Mouse (Mus musculus): ENCODE measurements around the gene BC003965.

The BC003965 gene

DNA sequence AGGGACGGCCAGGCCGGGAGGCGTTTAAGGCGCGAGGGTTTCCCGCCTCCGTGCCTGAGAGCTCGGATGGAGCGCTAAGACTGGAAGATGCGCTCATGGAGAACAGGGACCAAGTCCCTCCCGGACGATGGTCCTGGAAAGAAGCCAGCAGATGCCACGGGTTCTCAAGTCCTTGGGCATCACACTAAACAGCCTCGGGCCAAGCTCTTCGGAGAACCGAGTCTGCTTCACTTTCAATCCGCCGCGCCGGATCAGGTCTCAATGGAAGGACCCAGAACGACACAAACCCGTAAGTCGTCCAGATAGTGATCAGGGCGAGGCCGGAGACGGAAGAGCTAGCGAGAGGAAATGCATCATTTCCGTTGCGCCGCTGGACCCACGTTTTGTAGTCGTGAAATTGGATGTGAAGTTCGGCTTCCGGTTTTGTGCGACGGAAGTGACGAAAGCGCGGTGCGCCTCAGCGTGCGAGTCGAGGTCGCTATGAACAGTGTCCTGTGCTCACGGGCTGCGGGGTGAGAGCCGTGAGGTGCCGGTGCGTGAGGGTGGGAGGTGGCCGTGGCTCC is at the start of gene BC003965:
BC003965 (plus strand) TSS at position 426 of the 563 bp plus-strand sequence.
- peak; percentile 99 for DNase-seq (ENCODE audit: low spot score)

DNA sequence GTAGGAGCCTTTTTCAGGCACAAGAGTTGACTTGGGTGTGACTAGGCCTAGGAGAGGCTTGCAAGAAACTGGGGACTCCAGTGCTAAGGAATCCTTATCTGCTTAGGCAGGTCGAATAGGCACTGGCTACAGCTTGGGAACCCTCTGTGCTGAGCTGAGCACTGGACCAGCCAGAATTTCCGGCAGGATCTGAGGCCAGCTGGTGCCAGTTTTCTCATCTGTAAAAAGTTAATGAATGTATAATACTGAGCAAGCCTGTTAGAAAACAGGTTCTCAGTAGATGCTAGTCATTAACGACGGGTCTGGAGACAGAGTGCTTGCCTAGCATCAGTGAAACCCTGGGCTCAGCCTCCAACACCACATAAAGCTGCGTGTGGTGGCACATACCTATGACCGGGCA is 48.7 kb upstream of the BC003965 start:
- no peak for DNase-seq (ENCODE audit: low spot score)

GRCm38 (mm10) chr17:25138803-25139202 is 45.6 kb upstream of the BC003965 start:
- no peak for DNase-seq (ENCODE audit: low spot score)

GRCm38 (mm10) chr17:25139960-25140359 is 44.4 kb upstream of the BC003965 start:
- DNase-seq (ENCODE audit: low spot score) = no peak

GRCm38 (mm10) chr17:25162161-25162560 is 22.2 kb upstream of the BC003965 start, which contains the start of gene Ccdc154:
TSS of gene Ccdc154 (plus strand) at chr17:25162461.
- no peak for DNase-seq (ENCODE audit: low spot score)

DNA sequence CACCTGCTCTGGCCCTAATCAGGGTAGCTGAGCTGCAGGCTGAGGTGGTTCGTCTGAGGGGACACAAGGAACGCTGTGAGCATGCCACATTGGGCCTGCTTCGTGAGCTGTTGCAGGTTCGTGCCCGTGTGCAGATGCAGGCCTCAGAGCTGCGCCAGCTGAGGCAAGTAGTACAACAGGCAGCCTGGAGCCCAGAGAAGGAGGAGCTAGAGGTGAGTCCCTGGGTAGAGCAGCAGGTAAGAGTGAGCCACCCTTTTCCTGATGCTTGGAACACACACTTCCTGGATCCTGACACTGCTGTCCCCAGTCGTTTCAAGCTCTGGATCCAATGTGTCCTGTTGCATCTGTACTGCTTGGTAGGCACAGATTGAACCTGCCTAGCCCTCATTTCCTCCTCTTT is 21.0 kb upstream of the BC003965 start:
- DNase-seq (ENCODE audit: low spot score) = no peak

GRCm38 (mm10) chr17:25164770-25165169 is 19.6 kb upstream of the BC003965 start:
- DNase-seq (ENCODE audit: low spot score) = no peak

DNA sequence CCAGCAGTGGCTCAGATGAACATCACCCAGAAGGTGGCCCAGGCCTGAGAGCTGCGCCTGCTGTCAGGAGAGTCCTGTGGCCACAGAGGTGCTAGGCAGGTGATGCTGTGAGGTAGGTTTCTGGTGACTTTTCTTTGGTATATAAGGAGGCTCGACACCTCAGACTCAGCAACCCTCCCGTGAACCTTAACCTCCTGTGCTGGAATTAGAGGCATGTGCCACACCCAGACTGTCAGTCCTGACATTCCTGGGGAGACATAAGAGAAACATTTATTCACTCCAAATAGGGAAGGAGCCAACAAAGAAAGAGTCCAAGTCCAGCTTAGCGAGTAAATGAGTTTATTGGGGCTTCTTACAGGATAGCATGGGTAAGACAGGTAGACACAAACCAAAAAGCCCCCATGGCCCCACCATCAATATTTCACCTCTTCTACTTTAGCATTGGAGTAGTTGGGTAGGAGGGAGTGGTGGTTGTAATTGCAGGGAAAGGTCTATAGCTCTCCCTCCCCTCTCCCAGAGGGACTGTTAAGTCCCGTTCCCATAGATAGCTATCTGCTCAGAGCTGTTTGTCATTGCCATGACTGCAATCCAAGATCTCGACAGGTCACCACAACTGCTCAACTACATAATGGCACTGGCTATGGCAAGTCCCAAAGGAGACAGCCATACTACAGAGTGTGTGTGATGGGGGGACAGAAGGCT is 18.2 kb upstream of the BC003965 start:
- no peak for DNase-seq (ENCODE audit: low spot score)

GRCm38 (mm10) chr17:25169706-25170105 is 14.6 kb upstream of the BC003965 start:
- DNase-seq (ENCODE audit: low spot score) = no peak

DNA sequence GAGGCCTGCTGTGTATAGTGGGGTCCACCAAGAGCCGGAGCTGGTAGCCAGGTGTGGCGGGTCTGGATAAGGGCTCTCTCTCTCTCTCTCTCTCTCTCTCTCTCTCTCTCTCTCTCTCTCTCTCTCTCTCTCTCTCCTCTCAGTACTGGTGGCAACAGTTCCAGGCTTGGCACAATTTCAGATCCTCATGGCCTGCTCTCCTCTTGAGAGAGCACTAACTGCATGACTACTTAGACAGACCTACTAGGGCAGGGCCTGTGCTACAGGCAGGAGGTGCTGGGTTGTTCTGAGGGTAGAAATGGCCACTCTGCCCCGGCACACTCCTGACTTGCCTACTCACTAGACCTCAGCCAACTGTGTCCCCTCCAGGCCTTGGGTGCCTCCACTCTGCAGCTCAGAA is 11.8 kb upstream of the BC003965 start:
- no peak for DNase-seq (ENCODE audit: low spot score)

DNA sequence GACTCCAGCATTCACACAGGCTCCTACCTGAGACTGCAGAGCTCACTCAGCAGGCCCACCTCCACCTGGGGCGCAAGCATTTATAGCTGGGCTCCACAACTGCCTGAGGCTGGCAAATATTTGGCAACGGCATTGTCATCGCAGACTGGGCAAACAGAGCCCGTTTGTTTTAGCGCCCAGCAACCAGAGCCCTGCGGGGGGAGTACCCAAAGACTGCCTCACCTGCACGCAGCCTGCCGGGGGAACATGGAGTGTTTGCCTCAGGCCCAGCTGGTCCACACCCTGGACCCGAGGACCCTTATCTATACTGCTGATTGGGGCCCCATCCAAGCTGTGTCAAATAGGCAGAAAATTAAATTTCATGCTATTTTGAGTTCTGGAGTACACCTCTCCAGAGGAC is 8.9 kb upstream of the BC003965 start, which contains the start of gene Gm38655:
Gm38655 (minus strand) TSS at position 61 of the 400 bp plus-strand sequence.
- DNase-seq (ENCODE audit: low spot score) = peak; percentile 46

- DNase-seq (ENCODE audit: low spot score) = no peak
These were observed 1.1 kb upstream of the BC003965 start for GRCm38 (mm10) chr17:25183232-25183631.

DNA sequence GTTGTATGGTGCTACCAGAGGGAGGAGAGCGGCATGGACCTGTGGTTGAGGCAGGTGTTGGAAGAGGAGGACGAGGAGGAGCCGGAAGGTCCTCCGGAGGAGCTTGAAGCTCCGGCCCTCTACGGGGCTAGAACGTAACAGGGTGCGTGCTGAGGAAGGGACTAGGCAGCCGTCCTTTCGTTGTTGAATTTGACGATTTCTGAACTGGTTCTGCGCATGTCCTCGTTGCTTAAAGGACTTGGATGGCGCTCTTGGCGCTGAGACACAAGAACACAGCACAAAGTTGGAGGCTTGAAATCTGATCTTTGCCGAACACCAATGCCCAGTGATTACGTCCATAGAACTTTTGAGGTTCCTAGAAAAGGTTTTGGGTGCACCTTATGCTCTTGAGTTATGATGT is 607 bp downstream of the BC003965 start:
- no peak for DNase-seq (ENCODE audit: low spot score)

GRCm38 (mm10) chr17:25187784-25188149 is 3.4 kb downstream of the BC003965 start:
- DNase-seq (ENCODE audit: low spot score) = no peak

- peak; percentile 75 for DNase-seq (ENCODE audit: low spot score)
These were observed 4.0 kb downstream of the BC003965 start, which contains the start of gene Unkl for GRCm38 (mm10) chr17:25188150-25189031. TSS of gene Unkl (plus strand) at chr17:25188397.

DNA sequence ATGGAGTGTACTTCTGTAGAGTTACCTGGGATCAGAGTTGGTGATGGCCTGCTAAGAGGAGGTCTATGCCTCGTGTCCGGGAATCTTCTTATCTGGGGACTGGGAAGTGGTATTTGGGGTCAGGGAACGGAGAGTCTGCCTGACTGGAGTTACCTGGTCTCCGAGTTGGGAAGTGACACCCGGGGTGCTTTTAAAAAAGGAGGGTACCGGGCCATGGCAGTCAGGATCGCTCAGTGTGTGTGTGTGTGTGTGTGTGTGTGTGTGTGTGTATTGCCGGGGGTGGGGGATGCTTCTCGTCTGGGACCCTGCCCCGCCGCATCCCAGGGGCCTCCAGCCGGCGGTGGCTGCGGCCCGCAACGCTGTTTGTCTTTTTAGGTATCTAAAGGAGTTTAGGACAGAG is 4.7 kb downstream of the BC003965 start:
- DNase-seq (ENCODE audit: low spot score) = no peak

DNA sequence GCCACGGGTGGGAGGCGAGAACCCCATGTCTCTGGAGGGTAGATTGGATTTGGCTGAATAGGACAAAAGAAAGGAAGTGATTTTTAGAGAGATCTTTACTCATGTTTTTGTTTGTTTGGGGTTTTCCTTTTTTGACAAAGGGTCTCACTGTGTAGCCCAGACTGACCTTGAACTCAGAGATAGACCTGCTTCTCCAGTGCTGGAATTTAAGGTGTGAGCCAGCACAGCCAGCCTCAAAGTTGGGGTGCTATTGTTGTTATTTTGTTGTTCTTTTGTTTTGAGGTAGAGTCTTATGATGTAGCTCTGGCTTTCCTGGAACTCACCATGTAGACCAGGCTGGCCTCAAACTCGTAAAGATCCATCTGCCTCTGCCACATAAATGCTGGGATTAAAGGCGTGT is 18.0 kb downstream of the BC003965 start:
- no peak for DNase-seq (ENCODE audit: low spot score)

DNA sequence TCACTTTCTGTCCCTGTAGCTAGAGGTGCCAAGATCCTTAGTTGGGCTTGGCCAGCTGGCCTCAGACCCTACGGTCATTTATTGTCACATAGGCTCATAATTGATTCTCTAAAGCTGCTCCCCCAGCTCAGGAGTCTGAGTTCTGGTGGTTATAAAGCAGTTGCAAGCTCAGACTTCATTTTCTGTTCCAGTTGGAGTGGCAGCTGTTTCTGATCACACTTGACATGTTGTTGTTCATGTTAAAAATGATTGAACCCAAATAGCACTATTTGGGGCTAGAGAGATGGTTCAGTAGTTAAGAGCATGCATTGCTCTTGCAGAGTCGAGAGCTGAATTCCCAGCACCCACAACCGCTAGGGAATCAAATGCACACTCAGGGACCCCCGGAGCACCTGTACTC is 25.7 kb downstream of the BC003965 start:
- DNase-seq (ENCODE audit: low spot score) = no peak

DNA sequence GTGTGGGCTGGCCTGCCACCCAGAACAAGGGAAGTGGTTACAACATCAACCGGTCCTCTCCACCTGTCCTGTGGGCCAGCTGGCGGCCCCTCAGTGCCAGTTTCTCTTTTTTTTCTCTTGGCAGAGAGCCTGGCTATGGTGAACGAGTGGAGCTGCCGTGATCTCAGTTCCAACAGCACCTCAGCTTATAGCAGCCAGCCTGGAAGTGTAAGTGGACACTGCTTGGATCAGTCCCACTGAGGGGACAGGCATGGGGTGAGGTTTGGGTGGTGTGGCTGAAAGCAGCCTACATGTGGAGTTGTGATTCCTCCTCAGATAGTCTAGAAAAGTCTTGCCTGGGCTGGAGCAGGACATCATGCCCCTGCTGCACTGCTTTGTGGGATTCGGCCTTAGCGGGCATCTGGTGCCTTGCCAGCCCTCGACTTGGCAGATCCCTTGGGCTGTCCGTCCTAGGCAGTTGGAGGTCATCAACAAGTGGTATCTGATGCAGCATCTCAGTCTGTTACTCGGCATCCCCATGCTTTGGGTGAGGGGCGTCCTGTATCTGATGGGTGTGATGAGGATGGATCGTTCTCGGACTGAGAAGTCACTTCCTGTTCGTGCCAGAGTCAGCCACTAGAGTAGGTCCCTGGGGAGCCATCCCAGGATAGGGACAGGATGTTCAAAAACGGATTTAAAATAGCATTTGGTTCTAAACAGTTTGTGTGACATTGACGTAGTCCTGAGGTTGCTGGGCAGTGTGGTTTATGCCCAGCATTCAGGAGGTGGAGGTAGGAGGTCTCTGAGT is 26.5 kb downstream of the BC003965 start:
- no peak for DNase-seq (ENCODE audit: low spot score)

DNA sequence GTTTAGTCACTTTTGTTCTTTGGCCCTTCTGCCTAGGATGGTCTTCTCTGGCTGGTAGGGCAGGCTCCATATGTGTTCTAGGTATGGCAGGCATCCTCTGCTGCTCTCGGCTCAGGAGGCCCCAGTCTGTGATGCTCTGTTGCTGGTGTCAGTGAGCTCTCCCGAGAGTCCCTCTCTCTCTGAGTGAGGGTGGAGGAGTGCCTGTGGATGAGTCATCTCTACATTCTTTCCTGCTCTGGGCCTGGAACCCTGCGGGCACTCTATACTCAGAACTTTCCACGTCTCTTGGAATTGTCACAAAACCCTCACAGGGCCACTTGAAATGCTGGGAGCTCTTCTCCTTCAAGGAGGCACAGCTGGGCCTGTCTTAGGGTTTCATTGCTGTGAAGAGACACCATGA is 27.4 kb downstream of the BC003965 start:
- no peak for DNase-seq (ENCODE audit: low spot score)

DNA sequence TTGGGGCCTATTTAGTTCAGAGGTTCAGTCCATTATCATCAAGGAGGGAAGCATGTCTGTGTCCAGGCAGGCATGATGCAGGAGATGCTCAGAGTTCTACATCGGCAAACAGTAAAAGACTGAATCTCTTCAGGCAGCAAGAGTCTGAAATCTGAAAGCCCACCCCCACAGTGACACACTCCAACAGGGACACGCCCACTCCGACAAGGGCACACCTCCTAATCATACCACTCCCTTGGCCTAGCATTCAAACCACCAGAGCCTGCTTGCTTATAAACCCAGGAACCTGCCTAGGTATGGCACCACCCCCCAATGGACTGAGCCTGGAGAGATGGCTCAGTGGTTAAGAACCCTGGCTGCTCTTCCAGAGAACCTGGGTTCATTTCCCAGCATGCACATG is 31.1 kb downstream of the BC003965 start:
- no peak for DNase-seq (ENCODE audit: low spot score)

- DNase-seq (ENCODE audit: low spot score) = no peak
These were observed 34.6 kb downstream of the BC003965 start for GRCm38 (mm10) chr17:25218967-25219366.

All from urinary bladder, postnatal 14 days (tissue).